ENCODE assay signal across 9 mouse cellular contexts in the genomic region with DNA sequence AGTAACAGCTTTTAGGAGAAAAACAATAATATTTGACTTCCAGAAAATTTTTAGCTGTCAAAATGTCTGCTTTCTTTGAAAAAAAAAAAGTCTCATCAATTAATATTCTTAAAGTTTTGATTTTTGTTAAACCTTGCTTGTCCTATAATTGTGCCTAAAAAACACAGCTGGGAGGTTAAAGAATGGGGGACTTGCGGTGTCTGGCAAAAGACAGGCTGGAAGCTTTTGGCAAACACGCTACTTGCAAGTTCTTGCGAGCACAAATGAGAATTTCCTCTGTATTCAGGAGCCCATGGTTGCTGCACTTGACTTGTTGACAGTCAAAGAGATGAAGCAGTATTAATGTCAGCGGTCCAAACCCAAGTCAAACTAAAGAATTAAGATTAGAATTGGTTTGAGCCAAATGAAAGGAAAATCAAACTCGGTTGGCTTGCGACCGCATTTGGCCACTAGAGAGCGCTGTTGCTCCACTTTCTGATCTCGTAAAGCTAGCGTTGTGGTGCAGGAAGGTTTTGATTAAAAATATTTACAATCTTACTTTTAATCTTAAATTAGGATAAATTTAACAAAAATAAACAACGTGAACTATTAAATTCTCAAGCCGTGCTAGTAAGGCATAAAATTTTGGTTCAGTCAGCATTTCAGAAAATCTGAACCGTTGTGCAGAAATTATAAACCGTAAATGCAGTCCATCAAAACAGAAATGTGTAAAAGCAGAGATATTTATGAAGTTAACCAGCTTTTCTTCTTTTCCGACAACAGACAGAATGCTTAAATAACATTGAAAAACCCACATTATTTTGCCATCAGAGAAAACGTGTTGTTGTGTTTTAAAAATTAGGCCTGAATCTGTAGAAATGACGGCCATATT. TPM values are rescaled to one million over a fixed set of nuclear protein-coding genes. Genes with fewer than 3 reads are reported as not detected.
DNase-seq lines count a peak whose midpoint lies in the region; ATAC-seq and TF ChIP-seq lines count a peak whose summit lies in the region.
"Had no signal": no experiment of that assay in that cellular context is flagged by ENCODE, and none has a peak within 500 bp of the region (broad histone marks: within the 10 kb centered on the region; RNA-seq: fewer than 3 reads in every experiment).

No protein-coding gene starts in this region.

- H3K36me3 ChIP-seq in heart, embryonic 12.5 days = no peaks in the 10 kb centered on the region
- H3K36me3 ChIP-seq in ES-Bruce4 (ENCODE audit: control insufficient read depth, insufficient read depth, low read length, poor library complexity, severe bottlenecking) = no peaks in the 10 kb centered on the region
- H3K36me3 ChIP-seq: embryonic facial prominence, embryonic 15.5 days had no signal

- TF ChIP-seq EP300 in ES-Bruce4 (IDR thresholded peaks at IDR 0.05; ENCODE audit: insufficient read depth, low read depth, low read length) = no peak

- ATAC-seq in heart, embryonic 12.5 days (ENCODE audit: insufficient number of reproducible peaks, low FRiP score) = no peak

- no peaks in the 10 kb centered on the region for H3K9me3 ChIP-seq in heart, embryonic 12.5 days (replicated peaks)
- H3K9me3 ChIP-seq in ES-Bruce4 (replicated peaks; ENCODE audit: control insufficient read depth, insufficient read depth, low read length, poor library complexity, severe bottlenecking) = no peaks in the 10 kb centered on the region
- H3K9me3 ChIP-seq: embryonic facial prominence, embryonic 15.5 days had no signal

- intact Hi-C loops in heart, postnatal 36 days (cut with DNase I) = loop anchor here (1.0 to 10.0 kb wide), 8 partner anchors 260 to 1083 kb away; no protein-coding TSS in a partner anchor
- intact Hi-C loops in left cerebral cortex, adult 2 months (cut with DNase I) = loop anchor here (1.0 to 10.0 kb wide), 7 partner anchors 260 to 888 kb away; no protein-coding TSS in a partner anchor

- H3K4me2 ChIP-seq in heart, embryonic 12.5 days = no peak overlapping the region
- H3K4me2 ChIP-seq: embryonic facial prominence, embryonic 15.5 days had no signal

- no peak overlapping the region for H3K4me3 ChIP-seq in heart, embryonic 12.5 days
- no peak overlapping the region for H3K4me3 ChIP-seq in ES-Bruce4 (ENCODE audit: low read depth, low read length)
- no peak overlapping the region for H3K4me3 ChIP-seq in cerebellum, adult 2 months (replicated peaks; ENCODE audit: insufficient read depth, low read depth, low read length)
- no peak overlapping the region for H3K4me3 ChIP-seq in left cerebral cortex, adult 2 months
- H3K4me3 ChIP-seq: embryonic facial prominence, embryonic 15.5 days had no signal

- no peak overlapping the region for H3K9ac ChIP-seq in heart, embryonic 12.5 days
- H3K9ac ChIP-seq in ES-Bruce4 (ENCODE audit: low read depth, poor library complexity, severe bottlenecking) = no peak overlapping the region
- H3K9ac ChIP-seq: embryonic facial prominence, embryonic 15.5 days had no signal

- TF ChIP-seq CTCF in ES-Bruce4 (IDR thresholded peaks at IDR 0.05; ENCODE audit: low read depth, low read length) = peak; percentile 80
- TF ChIP-seq CTCF in cerebellum, adult 2 months (IDR thresholded peaks at IDR 0.05; ENCODE audit: borderline replicate concordance, insufficient read depth, low read depth, low read length) = peak; percentile 75
- TF ChIP-seq CTCF in left cerebral cortex, adult 2 months (IDR thresholded peaks at IDR 0.05) = peak; percentile 93

- WGBS in heart, embryonic 12.5 days = 14% methylated on average over 17 of the region's 17 CpGs
- 14% methylated on average over 17 of the region's 17 CpGs for WGBS in cerebellum, adult 2 months

- DNase-seq in heart, adult 8-10 months (ENCODE audit: low spot score) = peak; percentile 78
- DNase-seq in cerebellum, adult 2 months = peak; percentile 47 to 65
- peak; percentile 83 to 87 for DNase-seq in heart, postnatal 36 days
- peak; percentile 69 to 83 for DNase-seq in left cerebral cortex, adult 2 months (ENCODE audit: extremely low spot score in 1 of 2, low spot score in 2 of 2)
- peak; percentile 83 for DNase-seq in naive thymus-derived CD4-positive, alpha-beta T cell, adult 2 months (ENCODE audit: low read depth)
- peak; percentile 67 for DNase-seq in thymus, postnatal 0 days (ENCODE audit: low spot score)

- peaks cover 89% of the 10 kb centered on the region for H3K27me3 ChIP-seq in heart, embryonic 12.5 days (replicated peaks)
- H3K27me3 ChIP-seq in ES-Bruce4 (ENCODE audit: control insufficient read depth, insufficient read depth, low read length, poor library complexity, severe bottlenecking) = peaks cover 65% of the 10 kb centered on the region
- H3K27me3 ChIP-seq in cerebellum, adult 2 months (ENCODE audit: control insufficient read depth, insufficient read depth, low read length) = peaks cover 37% of the 10 kb centered on the region

- no peak for TF ChIP-seq POLR2A in ES-Bruce4 (IDR thresholded peaks at IDR 0.05; ENCODE audit: insufficient read depth, low read length)
- no peak for TF ChIP-seq POLR2A in cerebellum, adult 2 months (IDR thresholded peaks at IDR 0.05; ENCODE audit: borderline replicate concordance, insufficient read depth, low read length)

- H3K27ac ChIP-seq in heart, embryonic 12.5 days (ENCODE audit: poor library complexity, severe bottlenecking) = no peak overlapping the region
- no peak overlapping the region for H3K27ac ChIP-seq in ES-Bruce4 (ENCODE audit: insufficient read depth, low read length)
- no peak overlapping the region for H3K27ac ChIP-seq in cerebellum, adult 2 months (ENCODE audit: insufficient read depth, low read length)
- no peak overlapping the region for H3K27ac ChIP-seq in left cerebral cortex, adult 2 months
- H3K27ac ChIP-seq: embryonic facial prominence, embryonic 15.5 days had no signal

- peaks cover 27% of the 10 kb centered on the region for H3K4me1 ChIP-seq in heart, embryonic 12.5 days (replicated peaks)
- H3K4me1 ChIP-seq in ES-Bruce4 (ENCODE audit: control insufficient read depth, insufficient read depth, low read length) = no peaks in the 10 kb centered on the region
- no peaks in the 10 kb centered on the region for H3K4me1 ChIP-seq in cerebellum, adult 2 months (ENCODE audit: control insufficient read depth, insufficient read depth, low read length)

RNA-seq across cellular contexts. Expression of gene Hoxd8, which starts 2.2 kb away (rescaled TPM):
- total RNA-seq in heart, adult 8-10 months (2022) = 1 to 10 TPM in 1 of 4 experiments, under 1 TPM in 3; 0.53 to 1.5 (median 0.76) TPM
- polyA plus RNA-seq in heart, embryonic 12.5 days (2016; fragmentation: Nextera tagmentation; extraction: Ambion mirVana) = 0.10 and 0.37 TPM in 2 replicates
- polyA plus RNA-seq in ES-Bruce4 (2011; ENCODE audit: insufficient read depth, insufficient read length, low read depth, missing spikeins) = 0.76 and 2.1 TPM in 2 replicates
- 0.05 TPM in 1 of 2 replicates, not detected in the other for polyA plus RNA-seq in cerebellum, adult 2 months (2012; rRNA removed)
- total RNA-seq in heart, postnatal 36 days (2021) = 1 to 10 TPM; 1.1 to 1.3 TPM
- not detected for total RNA-seq in left cerebral cortex, adult 2 months (2021)
- polyA plus RNA-seq in thymus, postnatal 0 days (2015; fragmentation: Nextera tagmentation; extraction: Ambion mirVana) = 0.72 and 0.73 TPM in 2 replicates

RNA-seq across cellular contexts. Expression of gene Hoxd9, which starts 4.7 kb away (rescaled TPM):
- total RNA-seq in heart, adult 8-10 months (2022) = under 1 TPM; 0.22 to 0.49 (median 0.48) TPM
- 0.08 TPM in 1 of 2 replicates, not detected in the other for polyA plus RNA-seq in heart, embryonic 12.5 days (2016; fragmentation: Nextera tagmentation; extraction: Ambion mirVana)
- 0.52 and 0.75 TPM in 2 replicates for polyA plus RNA-seq in ES-Bruce4 (2011; ENCODE audit: insufficient read depth, insufficient read length, low read depth, missing spikeins)
- not detected in 2 replicates for polyA plus RNA-seq in cerebellum, adult 2 months (2012; rRNA removed)
- under 1 TPM; 0.36 to 0.41 TPM for total RNA-seq in heart, postnatal 36 days (2021)
- total RNA-seq in left cerebral cortex, adult 2 months (2021) = not detected
- polyA plus RNA-seq in thymus, postnatal 0 days (2015; fragmentation: Nextera tagmentation; extraction: Ambion mirVana) = 0.28 and 0.52 TPM in 2 replicates

RNA-seq across cellular contexts. Expression of gene Hoxd3, which starts 9.5 kb away (rescaled TPM):
- total RNA-seq in heart, adult 8-10 months (2022) = under 1 TPM in 1 of 4 experiments, not detected in 3; 0.16 TPM
- polyA plus RNA-seq in heart, embryonic 12.5 days (2016; fragmentation: Nextera tagmentation; extraction: Ambion mirVana) = 2.5 and 3.1 TPM in 2 replicates
- not detected in 2 replicates for polyA plus RNA-seq in ES-Bruce4 (2011; ENCODE audit: insufficient read depth, insufficient read length, low read depth, missing spikeins)
- 5.4 and 5.7 TPM in 2 replicates for polyA plus RNA-seq in cerebellum, adult 2 months (2012; rRNA removed)
- total RNA-seq in heart, postnatal 36 days (2021) = not detected
- not detected for total RNA-seq in left cerebral cortex, adult 2 months (2021)
- 0.10 and 0.37 TPM in 2 replicates for polyA plus RNA-seq in thymus, postnatal 0 days (2015; fragmentation: Nextera tagmentation; extraction: Ambion mirVana)

RNA-seq across cellular contexts. Expression of gene Hoxd4, which starts 9.5 kb away (rescaled TPM):
- total RNA-seq in heart, adult 8-10 months (2022) = under 1 TPM; 0.32 to 0.79 (median 0.38) TPM
- 0.19 TPM in 1 of 2 replicates, not detected in the other for polyA plus RNA-seq in heart, embryonic 12.5 days (2016; fragmentation: Nextera tagmentation; extraction: Ambion mirVana)
- 0.40 TPM in 1 of 2 replicates, not detected in the other for polyA plus RNA-seq in ES-Bruce4 (2011; ENCODE audit: insufficient read depth, insufficient read length, low read depth, missing spikeins)
- 2.6 and 2.8 TPM in 2 replicates for polyA plus RNA-seq in cerebellum, adult 2 months (2012; rRNA removed)
- under 1 TPM; 0.19 to 0.28 TPM for total RNA-seq in heart, postnatal 36 days (2021)
- not detected for total RNA-seq in left cerebral cortex, adult 2 months (2021)
- polyA plus RNA-seq in thymus, postnatal 0 days (2015; fragmentation: Nextera tagmentation; extraction: Ambion mirVana) = 0.17 TPM in 1 of 2 replicates, not detected in the other

RNA-seq across cellular contexts. Expression of gene Hoxd10, which starts 10.5 kb away (rescaled TPM):
- total RNA-seq in heart, adult 8-10 months (2022) = under 1 TPM in 1 of 4 experiments, not detected in 3; 0.12 TPM
- 0.10 TPM in 1 of 2 replicates, not detected in the other for polyA plus RNA-seq in heart, embryonic 12.5 days (2016; fragmentation: Nextera tagmentation; extraction: Ambion mirVana)
- polyA plus RNA-seq in ES-Bruce4 (2011; ENCODE audit: insufficient read depth, insufficient read length, low read depth, missing spikeins) = not detected in 2 replicates
- polyA plus RNA-seq in cerebellum, adult 2 months (2012; rRNA removed) = not detected in 2 replicates
- under 1 TPM in 1 of 2 experiments, not detected in 1; 0.22 TPM for total RNA-seq in heart, postnatal 36 days (2021)
- total RNA-seq in left cerebral cortex, adult 2 months (2021) = not detected
- 0.14 TPM in 1 of 2 replicates, not detected in the other for polyA plus RNA-seq in thymus, postnatal 0 days (2015; fragmentation: Nextera tagmentation; extraction: Ambion mirVana)
